8 mouse cellular contexts compared by ENCODE assay signal in the genomic region with DNA sequence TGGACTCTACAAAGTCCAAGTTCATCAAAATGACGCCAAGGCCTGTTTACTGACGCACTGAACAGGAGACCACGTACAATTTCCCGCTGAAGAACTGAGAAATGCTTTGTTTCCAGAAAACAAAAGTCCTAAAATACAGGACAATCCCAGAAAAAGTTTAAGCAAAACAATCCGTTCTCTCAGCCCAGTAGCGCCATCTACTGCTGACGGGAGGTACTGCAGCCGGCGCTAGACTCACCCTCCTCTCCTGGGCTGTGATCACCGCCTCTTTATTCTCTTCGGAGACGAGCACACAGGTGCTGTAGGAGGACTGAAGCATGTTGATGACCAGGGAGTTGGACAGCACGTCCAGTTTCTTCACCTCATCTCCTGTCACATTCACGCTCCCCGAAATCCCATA. TPM values are rescaled to one million over a fixed set of nuclear protein-coding genes. Genes with fewer than 3 reads are reported as not detected.
DNase-seq lines count a peak whose midpoint lies in the region; ATAC-seq and TF ChIP-seq lines count a peak whose summit lies in the region.

No protein-coding gene starts in this region.

- H3K4me1 ChIP-seq in midbrain, embryonic 11.5 days (ENCODE audit: control insufficient read depth, insufficient read depth, low read length) = no peaks in the 10 kb centered on the region
- H3K4me1 ChIP-seq in small intestine, adult 2 months (ENCODE audit: control insufficient read depth, insufficient read depth, insufficient read length, low read length) = peaks cover 7% of the 10 kb centered on the region; the same call in 1 of the 2 replicates

- TF ChIP-seq CTCF in small intestine, adult 2 months (IDR thresholded peaks at IDR 0.05; ENCODE audit: extremely low read depth, insufficient read length, insufficient replicate concordance, low read depth, low read length) = peak; percentile 95; the same call in 1 of the 2 replicates

- H3K4me3 ChIP-seq in midbrain, embryonic 11.5 days (ENCODE audit: low read depth, low read length) = no peak overlapping the region
- no peak overlapping the region for H3K4me3 ChIP-seq in small intestine, adult 2 months (ENCODE audit: low read depth, low read length)

- no peaks in the 10 kb centered on the region for H3K36me3 ChIP-seq in midbrain, embryonic 11.5 days (ENCODE audit: control insufficient read depth, insufficient read depth, low read length)
- peaks cover 32% of the 10 kb centered on the region for H3K36me3 ChIP-seq in small intestine, adult 2 months (ENCODE audit: control insufficient read depth, insufficient read depth, low read length)

- H3K27me3 ChIP-seq in midbrain, embryonic 11.5 days (ENCODE audit: control insufficient read depth, insufficient read depth, low read length) = no peaks in the 10 kb centered on the region
- H3K27me3 ChIP-seq in small intestine, adult 2 months (ENCODE audit: control insufficient read depth, insufficient read depth, low read length) = no peaks in the 10 kb centered on the region

- no peak overlapping the region for H3K4me2 ChIP-seq in midbrain, embryonic 11.5 days

- intact Hi-C loops in left cerebral cortex, postnatal 14 days (cut with DNase I) = loop anchor here (2.0 to 10.0 kb wide), 3 partner anchors 92 to 380 kb away; partner anchors contain the start of gene Platr25

- WGBS in midbrain, embryonic 11.5 days = 16% methylated on average over 15 of the region's 15 CpGs
- 45% methylated on average over 15 of the region's 15 CpGs for WGBS in small intestine, adult 2 months

- H3K9me3 ChIP-seq in midbrain, embryonic 11.5 days (ENCODE audit: control insufficient read depth, low read length) = no peaks in the 10 kb centered on the region

- ATAC-seq in midbrain, embryonic 11.5 days (ENCODE audit: low FRiP score) = no peak
- ATAC-seq in erythroblast, adult 5-6 weeks (replicated peaks; ENCODE audit: low FRiP score, poor library complexity, severe bottlenecking) = no peak

- no peak for TF ChIP-seq POLR2A in small intestine, adult 2 months (IDR thresholded peaks at IDR 0.05; ENCODE audit: low read depth, low read length)

- DNase-seq in MN1 (ENCODE audit: low spot score) = peak; percentile 67
- peak; percentile 16 for DNase-seq in cerebellum, adult 11-12 months
- peak; percentile 57 to 64 for DNase-seq in frontal cortex, postnatal 25 days (ENCODE audit: low spot score in 2 of 2)
- DNase-seq in hindlimb bud, embryonic 11.5 days (ENCODE audit: extremely low spot score, low read depth, low spot score) = peak; percentile 20
- peak; percentile 52 to 78 for DNase-seq in left cerebral cortex, postnatal 14 days (ENCODE audit: low spot score in 2 of 2)
- peak; percentile 98 for DNase-seq in midbrain, embryonic 11.5 days (ENCODE audit: low spot score, missing footprints)

- H3K27ac ChIP-seq in midbrain, embryonic 11.5 days (ENCODE audit: low read depth, low read length) = no peak overlapping the region
- H3K27ac ChIP-seq in small intestine, adult 2 months (ENCODE audit: insufficient read depth, low read depth, low read length) = no peak overlapping the region

- H3K9ac ChIP-seq in midbrain, embryonic 11.5 days (ENCODE audit: low read length) = no peak overlapping the region

RNA-seq across cellular contexts. Expression of gene Fbp2, which starts 3.6 kb away (rescaled TPM):
- total RNA-seq in left cerebral cortex, postnatal 14 days (2021) = under 1 TPM in 1 of 2 experiments, not detected in 1; 0.37 TPM
- 0.12 and 0.15 TPM in 2 replicates for polyA plus RNA-seq in midbrain, embryonic 11.5 days (2014; fragmentation: Nextera tagmentation; extraction: Ambion mirVana)
- 62.5 and 184 TPM in 2 replicates for polyA plus RNA-seq in small intestine, adult 2 months (2012; rRNA removed)
- total RNA-seq in erythroblast, adult 5-6 weeks (2015; ENCODE audit: low replicate concordance) = not detected in 2 replicates
- total RNA-seq in erythroblast, adult 5-6 weeks (2017; ENCODE audit: low replicate concordance) = not detected in 2 replicates

RNA-seq across cellular contexts. Expression of gene Fbp1, which starts 33.4 kb away (rescaled TPM):
- total RNA-seq in left cerebral cortex, postnatal 14 days (2021) = under 1 TPM in 1 of 2 experiments, not detected in 1; 0.31 TPM
- polyA plus RNA-seq in midbrain, embryonic 11.5 days (2014; fragmentation: Nextera tagmentation; extraction: Ambion mirVana) = not detected in 2 replicates
- 21.9 and 31.1 TPM in 2 replicates for polyA plus RNA-seq in small intestine, adult 2 months (2012; rRNA removed)
- total RNA-seq in erythroblast, adult 5-6 weeks (2015; ENCODE audit: low replicate concordance) = 7.1 TPM in 1 of 2 replicates, not detected in the other
- 0.28 and 4.9 TPM in 2 replicates for total RNA-seq in erythroblast, adult 5-6 weeks (2017; ENCODE audit: low replicate concordance)

Comparison
In these comparisons a context has a peak if more than half of its experiments do, and no peak if none do; other contexts are left out.
1. DNase-seq: peak in every context shown above with its lines; median percentile 98 in midbrain, embryonic 11.5 days; 67 in MN1; 65 in left cerebral cortex, postnatal 14 days; 60 in frontal cortex, postnatal 25 days; 20 in hindlimb bud, embryonic 11.5 days; 16 in cerebellum, adult 11-12 months.